Mouse (Mus musculus): ENCODE measurements at regions not wholly inside any gene's neighbourhood (a gene's known extent, or its start where the extent isn't known, plus 50 kb on each side); places are given as distances from the start of the nearest gene placed in this dataset.

GRCm38 (mm10) chr14:25239335-25239960 lies 219.5 kb upstream of the Zmiz1 start:
- no peak for DNase-seq

GRCm38 (mm10) chr14:25242753-25243152 lies 216.2 kb upstream of the Zmiz1 start:
- no peak for DNase-seq

- DNase-seq = no peak
Measured at GRCm38 (mm10) chr14:25243289-25243688, 215.7 kb upstream of the Zmiz1 start.

GRCm38 (mm10) chr14:25243698-25244097 lies 215.3 kb upstream of the Zmiz1 start:
- no peak for DNase-seq

GRCm38 (mm10) chr14:25244841-25245240 lies 214.1 kb upstream of the Zmiz1 start:
- DNase-seq = no peak

GRCm38 (mm10) chr14:25245691-25246090 lies 213.3 kb upstream of the Zmiz1 start:
- no peak for DNase-seq

GRCm38 (mm10) chr14:25248941-25249340 lies 210.0 kb upstream of the Zmiz1 start:
- no peak for DNase-seq

- DNase-seq = no peak
Measured at GRCm38 (mm10) chr14:25253016-25253850, 205.8 kb upstream of the Zmiz1 start.

GRCm38 (mm10) chr14:25263121-25263520 lies 195.9 kb upstream of the Zmiz1 start:
- no peak for DNase-seq

GRCm38 (mm10) chr14:25266846-25267245 lies 192.1 kb upstream of the Zmiz1 start:
- no peak for DNase-seq

- DNase-seq = no peak
Measured at GRCm38 (mm10) chr14:25268090-25268631, 190.8 kb upstream of the Zmiz1 start.

GRCm38 (mm10) chr14:25270227-25270876 lies 188.6 kb upstream of the Zmiz1 start:
- no peak for DNase-seq

- no peak for DNase-seq
Measured at GRCm38 (mm10) chr14:25272366-25273156, 186.4 kb upstream of the Zmiz1 start.

- no peak for DNase-seq
Measured at GRCm38 (mm10) chr14:25279751-25280150, 179.2 kb upstream of the Zmiz1 start.

GRCm38 (mm10) chr14:25292557-25292956 lies 166.4 kb upstream of the Zmiz1 start:
- no peak for DNase-seq

- DNase-seq = no peak
Measured at GRCm38 (mm10) chr14:25294226-25294625, 164.8 kb upstream of the Zmiz1 start.

- no peak for DNase-seq
Measured at GRCm38 (mm10) chr14:25295688-25296350, 163.2 kb upstream of the Zmiz1 start.

GRCm38 (mm10) chr14:25299673-25300190 lies 159.3 kb upstream of the Zmiz1 start:
- no peak for DNase-seq

- peak in 1 of 2 experiments; percentile 6 for DNase-seq
Measured at GRCm38 (mm10) chr14:25301336-25302031, 157.5 kb upstream of the Zmiz1 start.

- DNase-seq = no peak
Measured at GRCm38 (mm10) chr14:25304391-25304851, 154.6 kb upstream of the Zmiz1 start.

- DNase-seq = no peak
Measured at GRCm38 (mm10) chr14:25306166-25306565, 152.8 kb upstream of the Zmiz1 start.
